Mouse (Mus musculus): ENCODE data around the gene Zfp709. TPM values are rescaled to one million over a fixed set of nuclear protein-coding genes. Genes with fewer than 3 reads are reported as not detected.
"Not testable (repeated sequence)": the region's sequence is repeated elsewhere in the genome, so short reads cannot be mapped to it uniquely, and the experiment has no call there.

Gene Zfp709
- total RNA-seq, 2 experiments from 2014 or later = 3.5 to 5.3 TPM

DNA sequence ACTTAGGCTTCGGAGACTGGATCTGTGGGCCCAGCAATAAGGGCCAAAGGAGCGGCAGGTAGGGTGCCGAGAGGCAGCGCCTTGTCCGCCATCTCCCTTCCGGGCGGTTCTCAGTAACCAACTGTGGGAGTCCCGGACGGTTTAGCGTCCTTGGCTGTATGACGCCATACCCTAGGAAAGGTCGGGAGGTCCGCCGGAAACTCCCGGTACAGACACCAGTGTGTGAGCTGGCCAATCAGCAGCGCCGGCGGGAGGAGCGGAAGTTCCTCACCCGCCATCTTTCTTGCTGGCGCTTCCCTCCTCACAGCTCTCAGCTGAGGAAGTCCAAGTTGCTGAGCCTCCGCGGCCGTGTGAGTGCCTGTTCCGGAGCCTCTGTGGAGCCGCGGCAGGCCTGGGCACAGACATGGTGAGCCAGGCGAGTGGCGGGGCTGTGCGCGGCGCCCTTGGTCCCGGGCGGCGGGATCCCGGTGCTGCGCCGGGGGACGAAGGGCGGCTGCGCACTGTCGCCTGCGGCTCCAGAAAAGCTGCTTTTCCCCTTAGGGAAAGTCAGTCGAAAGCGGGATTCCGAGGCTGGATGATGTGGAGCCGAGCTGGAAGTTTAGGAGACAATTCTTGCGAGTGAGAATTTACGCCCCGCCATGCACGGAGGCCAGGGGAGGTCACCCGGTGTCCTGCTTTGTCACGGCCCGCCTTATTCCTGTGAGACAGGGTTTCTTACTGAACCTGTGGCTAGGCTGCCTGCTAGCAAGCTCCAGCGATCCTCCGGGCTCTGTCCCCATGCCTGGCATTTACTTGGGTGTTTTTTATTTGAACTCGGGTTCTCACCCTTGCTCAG lies 41.0 kb downstream of the Zfp709 start:
- peak; percentile 98 for ATAC-seq (replicated peaks; ENCODE audit: low FRiP score, low TSS enrichment, poor library complexity, severe bottlenecking)

GRCm38 (mm10) chr8:71925791-71926190 lies 44.0 kb downstream of the Zfp709 start:
- ATAC-seq (replicated peaks; ENCODE audit: low FRiP score, low TSS enrichment, poor library complexity, severe bottlenecking) = no peak

- no peak for ATAC-seq (replicated peaks; ENCODE audit: low FRiP score, low TSS enrichment, poor library complexity, severe bottlenecking)
Observed at GRCm38 (mm10) chr8:71926551-71926950, 44.7 kb downstream of the Zfp709 start.

DNA sequence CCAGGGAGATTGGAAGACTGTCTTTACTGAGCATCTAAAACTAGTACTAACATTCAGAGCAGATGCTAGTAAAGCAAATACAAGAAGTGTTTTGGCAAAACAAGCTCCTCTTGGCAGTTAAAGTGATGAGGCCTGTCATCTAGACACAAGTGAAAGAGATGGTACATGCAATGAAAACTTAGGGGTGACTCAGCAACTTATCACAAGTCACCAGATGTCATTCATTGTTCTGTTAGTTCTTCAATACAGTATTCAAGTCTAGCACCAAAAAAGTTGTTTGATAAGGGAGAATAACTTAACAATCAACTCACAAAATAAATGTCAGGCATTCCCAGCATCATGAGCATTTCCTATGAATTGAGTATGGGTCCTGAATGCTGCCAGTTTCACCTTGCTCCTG lies 46.0 kb downstream of the Zfp709 start:
- 0 out of 2 replicates have a peak, but pooled peaks have one; percentile 61 for ATAC-seq (replicated peaks; ENCODE audit: low FRiP score, low TSS enrichment, poor library complexity, severe bottlenecking)

- ATAC-seq (replicated peaks; ENCODE audit: low FRiP score, low TSS enrichment, poor library complexity, severe bottlenecking) = not testable (repeated sequence)
Observed at GRCm38 (mm10) chr8:71938037-71938436, 56.2 kb downstream of the Zfp709 start.

DNA sequence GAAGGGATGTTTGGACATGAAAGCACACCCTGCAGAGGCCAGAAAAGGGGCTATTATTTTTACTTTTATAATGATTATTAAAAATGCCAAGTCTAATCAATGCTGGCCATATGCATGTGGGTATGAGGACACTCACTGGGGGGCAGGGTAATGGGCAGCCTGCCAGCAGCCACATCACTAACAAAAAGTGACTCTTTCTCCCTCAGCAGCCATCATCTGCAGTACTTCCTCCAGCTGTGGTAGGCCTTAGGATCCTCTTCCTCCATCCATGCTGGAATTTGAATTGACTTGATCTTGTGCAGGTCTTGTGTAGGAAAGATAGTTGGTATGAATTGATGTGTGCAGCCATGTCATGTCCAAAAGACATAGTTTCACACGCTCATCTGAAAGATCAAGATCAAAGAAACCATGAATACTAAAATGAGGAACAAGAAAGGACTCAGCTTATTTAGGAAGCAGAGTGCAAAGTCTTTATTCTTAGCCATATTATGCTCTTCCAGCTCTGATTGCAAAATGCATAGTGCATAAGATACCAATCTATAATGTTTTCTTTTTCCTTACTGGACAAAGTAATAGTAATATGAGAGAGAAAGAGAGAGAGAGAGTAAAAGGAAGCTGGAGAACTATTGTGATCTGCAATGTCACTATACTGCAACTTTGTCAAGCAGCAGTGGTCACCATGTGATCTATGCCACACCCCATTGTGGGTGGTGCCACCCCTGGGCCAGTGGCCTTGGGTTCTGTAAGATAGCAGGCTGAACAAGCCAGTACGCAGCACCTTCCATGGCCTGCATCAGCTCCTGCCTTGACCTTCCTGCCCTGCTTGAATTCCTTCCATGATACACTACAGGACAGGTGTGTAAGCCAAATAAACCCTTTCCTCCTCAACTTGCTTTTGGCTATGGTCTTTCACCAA lies 58.7 kb downstream of the Zfp709 start:
- ATAC-seq (replicated peaks; ENCODE audit: low FRiP score, low TSS enrichment, poor library complexity, severe bottlenecking) = peak; percentile 95

- ATAC-seq (replicated peaks; ENCODE audit: low FRiP score, low TSS enrichment, poor library complexity, severe bottlenecking) = no peak
Observed at GRCm38 (mm10) chr8:71941776-71942175, 60.0 kb downstream of the Zfp709 start.

Other genes starting within 250 kb of the Zfp709 start
- gene Unc13a, start 210.3 kb upstream of the Zfp709 start, total RNA-seq (2014; fragmentation: Nextera tagmentation) = 0.26 and 0.64 TPM in 2 replicates
- 0.27 TPM in 1 of 2 replicates, not detected in the other for gene Unc13a, start 210.3 kb upstream of the Zfp709 start, total RNA-seq (2017)
- 5.2 and 10.4 TPM in 2 replicates for gene Jak3, start 205.7 kb upstream of the Zfp709 start, total RNA-seq (2014; fragmentation: Nextera tagmentation)
- gene Jak3, start 205.7 kb upstream of the Zfp709 start, total RNA-seq (2017) = 1.8 and 4.5 TPM in 2 replicates
- gene Insl3, start 192.8 kb upstream of the Zfp709 start, total RNA-seq (2014; fragmentation: Nextera tagmentation) = 6.4 and 17.6 TPM in 2 replicates
- 0.88 and 4.8 TPM in 2 replicates for gene Insl3, start 192.8 kb upstream of the Zfp709 start, total RNA-seq (2017)
- 0.42 and 0.79 TPM in 2 replicates for gene B3gnt3, start 180.2 kb upstream of the Zfp709 start, total RNA-seq (2014; fragmentation: Nextera tagmentation)
- gene B3gnt3, start 180.2 kb upstream of the Zfp709 start, total RNA-seq (2017) = 0.30 and 0.99 TPM in 2 replicates
- 183 and 235 TPM in 2 replicates for gene Fcho1, start 156.3 kb upstream of the Zfp709 start, total RNA-seq (2014; fragmentation: Nextera tagmentation)
- 68.1 and 88.4 TPM in 2 replicates for gene Fcho1, start 156.3 kb upstream of the Zfp709 start, total RNA-seq (2017)
- gene Zfp882, start 26.6 kb downstream of the Zfp709 start, total RNA-seq (2014; fragmentation: Nextera tagmentation) = 4.0 and 6.3 TPM in 2 replicates
- 3.3 and 7.9 TPM in 2 replicates for gene Zfp882, start 26.6 kb downstream of the Zfp709 start, total RNA-seq (2017)
- 19.8 and 21.9 TPM in 2 replicates for gene Zfp617, start 26.6 kb downstream of the Zfp709 start, total RNA-seq (2014; fragmentation: Nextera tagmentation)
- 14.2 and 14.7 TPM in 2 replicates for gene Zfp617, start 26.6 kb downstream of the Zfp709 start, total RNA-seq (2017)
- 36.1 and 51.7 TPM in 2 replicates for gene Zfp961, start 69.0 kb downstream of the Zfp709 start, total RNA-seq (2014; fragmentation: Nextera tagmentation)
- gene Zfp961, start 69.0 kb downstream of the Zfp709 start, total RNA-seq (2017) = 31.0 and 33.9 TPM in 2 replicates
- 5.0 TPM in 1 of 2 replicates, not detected in the other for gene Cyp4f18, start 127.6 kb downstream of the Zfp709 start, total RNA-seq (2014; fragmentation: Nextera tagmentation)
- not detected in 2 replicates for gene Cyp4f18, start 127.6 kb downstream of the Zfp709 start, total RNA-seq (2017)
- gene Olfr372, start 159.2 kb downstream of the Zfp709 start, total RNA-seq (2014; fragmentation: Nextera tagmentation) = not detected in 2 replicates
- not detected in 2 replicates for gene Olfr372, start 159.2 kb downstream of the Zfp709 start, total RNA-seq (2017)
- gene Olfr373, start 201.2 kb downstream of the Zfp709 start, total RNA-seq (2014; fragmentation: Nextera tagmentation) = not detected in 2 replicates
- not detected in 2 replicates for gene Olfr373, start 201.2 kb downstream of the Zfp709 start, total RNA-seq (2017)
- gene Olfr374, start 225.0 kb downstream of the Zfp709 start, total RNA-seq (2014; fragmentation: Nextera tagmentation) = not detected in 2 replicates
- not detected in 2 replicates for gene Olfr374, start 225.0 kb downstream of the Zfp709 start, total RNA-seq (2017)